Mouse (Mus musculus) spleen, postnatal 36 days (tissue): ENCODE data around the gene Ush1c.
"Not testable (repeated sequence)": the region's sequence is repeated elsewhere in the genome, so short reads cannot be mapped to it uniquely, and the experiment has no call there.

Experiments used
- DNase-seq, 2 experiments: peaks; one replicate each; pipeline ENCODE4 v3.0.0; 2022; ENCODE audit warnings: low spot score in 2 of 2, mixed read lengths in 1 of 2

The Ush1c gene

DNA sequence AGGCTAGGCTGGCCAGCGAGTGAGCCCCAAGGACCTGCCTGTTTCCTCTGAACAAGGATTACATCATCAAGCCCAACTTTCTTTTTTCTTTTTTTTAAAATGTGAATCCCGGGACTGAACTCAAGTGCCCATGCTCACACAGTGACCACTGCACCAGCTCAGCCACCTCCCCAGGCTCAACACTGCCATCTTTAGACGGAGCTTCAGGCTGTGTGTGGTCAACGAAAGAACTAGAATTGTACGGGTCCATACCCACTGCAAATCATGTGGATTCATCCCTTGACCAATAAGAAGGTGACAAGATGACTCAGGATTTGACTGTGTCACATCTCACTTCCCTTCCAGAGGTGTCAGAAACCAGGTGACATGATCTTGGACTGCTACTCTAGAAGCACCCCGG, 33.5 kb downstream of the Ush1c start:
- DNase-seq, result no peak

- DNase-seq, result peak; percentile 8 to 10
Measured at GRCm38 (mm10) chr7:46204046-46204471, 34.2 kb downstream of the Ush1c start.

DNA sequence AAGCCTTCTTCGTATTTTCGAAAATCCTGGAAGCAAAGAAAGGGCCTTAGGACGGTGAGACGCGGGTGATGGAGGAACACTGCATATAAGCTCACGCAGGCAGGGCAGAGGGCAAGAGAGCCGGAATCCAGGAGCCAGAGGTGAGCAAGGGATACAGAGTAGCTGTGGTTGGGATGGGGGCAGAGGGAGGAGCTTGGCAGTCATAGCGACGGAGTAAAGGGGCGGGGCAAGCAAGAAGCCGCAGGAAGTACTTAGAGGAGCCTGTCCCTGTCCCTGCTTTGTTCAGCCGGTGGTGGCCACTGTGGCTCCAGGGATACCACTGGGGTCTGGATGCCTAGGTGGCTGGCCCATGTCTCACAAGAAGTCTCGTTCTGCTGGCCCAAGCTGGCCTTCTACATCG, 36.7 kb downstream of the Ush1c start:
- DNase-seq, result no peak

DNA sequence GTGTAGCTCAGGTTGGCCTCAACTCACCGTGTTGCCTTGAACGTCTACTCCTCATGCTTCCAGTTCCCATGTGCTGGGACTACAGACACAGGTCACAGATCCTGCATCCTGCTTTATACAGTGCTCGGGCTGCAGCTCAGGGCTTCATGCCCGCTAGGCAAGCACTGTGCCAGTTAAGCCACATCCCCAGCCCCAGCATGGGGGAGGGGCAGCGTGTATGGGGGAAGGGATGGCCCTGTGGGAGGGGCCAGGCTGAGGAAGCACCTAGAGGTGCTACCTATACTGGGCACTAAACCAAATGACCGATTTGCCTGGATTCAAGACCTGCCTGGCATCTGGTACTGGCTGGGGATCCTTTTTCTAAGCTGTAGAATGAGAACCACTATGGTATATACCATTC, 38.3 kb downstream of the Ush1c start:
- DNase-seq, result no peak

DNA sequence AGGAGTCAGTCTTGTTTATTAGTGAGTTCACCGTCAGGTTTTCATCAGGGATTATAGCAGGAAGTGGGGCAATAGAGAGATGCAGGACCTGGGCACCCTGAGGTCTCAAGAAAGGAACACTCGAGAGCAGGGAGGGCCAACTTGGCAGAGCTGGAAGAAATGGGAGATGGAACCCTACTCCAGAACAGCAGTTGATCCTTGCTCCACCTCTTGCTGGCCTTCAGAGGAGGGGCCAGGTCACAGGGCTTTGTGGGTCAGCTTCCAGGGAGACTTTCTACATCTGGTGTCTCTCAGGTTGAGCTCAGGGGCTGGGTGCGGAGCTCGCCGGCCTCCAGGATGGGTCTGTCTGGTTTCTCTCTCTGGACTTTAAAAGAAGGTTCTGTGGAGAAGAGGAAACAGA, 42.9 kb downstream of the Ush1c start:
- DNase-seq, result no peak

- DNase-seq, result peak in 1 of 2 experiments; percentile 20
Measured at GRCm38 (mm10) chr7:46184232-46184631, 54.1 kb downstream of the Ush1c start.

DNA sequence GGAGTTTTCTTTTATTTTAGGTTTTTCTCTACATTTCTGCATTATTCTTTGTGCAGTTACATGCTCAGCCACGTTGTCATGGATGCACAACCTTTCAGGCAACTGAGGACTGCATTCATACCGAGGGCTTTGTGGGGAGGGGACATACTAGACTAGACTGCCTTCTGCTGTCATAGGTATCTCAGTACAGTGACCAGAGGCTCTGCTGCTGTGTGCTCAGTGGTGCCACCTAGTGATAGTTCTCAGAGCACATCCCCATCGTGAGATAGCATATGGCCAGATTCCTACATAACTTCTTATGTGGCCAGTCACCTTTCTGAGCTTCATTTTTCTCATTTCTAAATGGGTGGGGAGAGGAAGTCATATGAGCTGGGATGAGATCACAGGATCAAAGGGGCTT, 56.7 kb downstream of the Ush1c start:
- peak; percentile 21 to 23 for DNase-seq

DNA sequence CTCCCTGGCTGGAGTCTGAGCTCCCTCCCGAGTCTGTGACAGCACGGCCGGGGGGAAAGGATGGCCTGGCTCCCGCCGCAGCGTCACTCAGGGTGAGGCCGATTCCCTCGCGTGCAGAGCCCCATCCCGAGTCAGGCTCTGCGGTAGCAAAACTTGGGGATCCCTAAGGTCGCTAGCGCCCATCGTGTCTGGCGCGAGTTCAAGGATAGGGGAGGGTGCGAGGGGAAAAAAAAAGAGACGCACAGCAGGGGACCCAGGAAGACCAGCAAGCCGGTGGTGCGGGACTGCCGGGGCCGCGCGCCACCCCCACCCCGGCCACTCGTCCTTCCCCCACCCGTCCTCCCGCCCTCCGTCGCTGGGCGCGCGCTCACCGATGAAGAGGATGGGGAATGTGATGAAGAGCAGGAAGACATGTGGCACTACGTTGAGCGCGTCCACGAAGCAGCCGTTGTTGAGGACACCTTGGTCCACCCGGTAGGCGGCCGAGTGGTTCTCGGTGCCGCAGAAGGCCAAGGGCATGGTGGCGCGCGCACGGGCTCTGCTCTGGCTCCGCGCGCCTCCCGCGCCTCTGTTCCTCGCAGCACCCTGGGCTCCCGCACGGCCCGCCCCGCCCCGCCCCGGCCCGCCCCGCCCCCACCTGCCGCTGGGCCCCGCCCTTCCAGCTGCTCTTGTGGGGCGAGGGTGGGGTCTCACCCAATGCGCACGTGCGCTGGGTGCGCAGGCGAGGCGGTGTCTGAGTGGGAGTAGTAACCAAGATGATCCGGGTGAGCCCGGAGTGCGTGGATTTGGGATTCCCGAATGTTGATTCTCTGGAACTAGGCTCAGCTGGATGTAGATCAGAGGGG, 58.6 kb downstream of the Ush1c start, which contains the start of gene Abcc8:
Abcc8 (minus strand) TSS at position 603 of the 845 bp plus-strand sequence.
- DNase-seq, result no peak

GRCm38 (mm10) chr7:46168980-46169379, 69.3 kb downstream of the Ush1c start:
- not testable (repeated sequence) for DNase-seq

DNA sequence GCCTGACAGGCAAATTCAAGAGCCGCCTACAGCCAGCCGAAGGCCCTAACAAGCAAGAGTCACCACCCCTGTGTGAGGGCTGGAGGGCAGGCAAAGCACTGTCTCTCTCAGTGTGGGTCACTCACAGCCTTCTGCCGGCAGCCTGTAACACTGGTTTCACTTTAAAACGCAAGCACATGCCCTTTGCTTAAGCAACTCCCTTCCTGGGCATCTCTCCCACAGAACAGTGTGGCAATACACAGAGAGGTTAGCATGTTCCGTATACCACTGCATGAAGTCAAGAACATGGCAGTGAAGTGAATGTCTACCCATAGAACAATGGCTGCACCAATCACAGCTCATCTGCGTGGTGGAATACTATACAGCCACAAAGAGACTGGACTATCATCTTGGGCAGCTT, 69.9 kb downstream of the Ush1c start:
- DNase-seq, result no peak

DNA sequence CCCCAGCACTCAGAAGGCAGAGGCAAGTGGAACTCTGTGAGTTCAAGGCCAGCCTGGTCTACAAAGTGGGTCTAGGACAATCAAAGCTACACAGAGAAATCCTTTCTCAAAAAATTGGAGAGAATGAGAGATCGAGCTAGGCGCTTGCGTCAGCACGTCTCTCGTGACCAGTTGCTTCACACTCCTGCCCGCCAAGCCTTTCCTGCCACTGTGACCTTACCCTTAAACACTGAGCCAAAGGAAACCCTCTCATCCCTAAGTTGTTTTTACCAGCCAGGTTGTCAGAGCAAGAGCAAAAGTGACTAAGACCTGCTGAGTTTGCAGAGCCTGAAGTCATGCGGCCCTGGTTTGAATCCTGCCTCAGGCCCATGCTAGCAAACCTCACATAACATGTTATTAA, 70.4 kb downstream of the Ush1c start:
- no peak for DNase-seq

GRCm38 (mm10) chr7:46165876-46166275, 72.4 kb downstream of the Ush1c start:
- no peak for DNase-seq

GRCm38 (mm10) chr7:46162731-46163130, 75.6 kb downstream of the Ush1c start:
- DNase-seq, result no peak

- DNase-seq, result no peak
Measured at GRCm38 (mm10) chr7:46162132-46162727, 76.1 kb downstream of the Ush1c start.

GRCm38 (mm10) chr7:46161615-46162014, 76.7 kb downstream of the Ush1c start:
- DNase-seq, result no peak

DNA sequence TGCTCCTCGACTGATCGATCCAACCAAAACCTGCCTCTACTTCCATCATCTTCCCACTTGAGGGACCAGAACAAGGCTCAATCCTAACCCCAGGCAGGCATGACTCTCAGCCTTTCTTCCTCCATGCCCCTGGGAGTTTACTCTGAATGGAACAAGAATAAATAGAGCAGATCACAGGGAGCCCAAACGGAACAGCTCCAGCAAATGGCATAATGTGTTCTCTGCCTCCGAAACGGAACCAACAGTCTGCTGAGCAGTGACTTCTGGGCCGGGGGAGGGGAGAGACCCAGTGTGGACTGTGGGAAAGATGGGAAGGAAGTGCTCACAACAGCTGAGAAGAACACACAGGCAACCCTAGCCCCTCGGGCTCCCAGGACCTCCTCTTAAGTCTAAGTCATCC, 80.6 kb downstream of the Ush1c start:
- DNase-seq, result no peak

GRCm38 (mm10) chr7:46154498-46155488, 83.5 kb downstream of the Ush1c start:
- no peak for DNase-seq

DNA sequence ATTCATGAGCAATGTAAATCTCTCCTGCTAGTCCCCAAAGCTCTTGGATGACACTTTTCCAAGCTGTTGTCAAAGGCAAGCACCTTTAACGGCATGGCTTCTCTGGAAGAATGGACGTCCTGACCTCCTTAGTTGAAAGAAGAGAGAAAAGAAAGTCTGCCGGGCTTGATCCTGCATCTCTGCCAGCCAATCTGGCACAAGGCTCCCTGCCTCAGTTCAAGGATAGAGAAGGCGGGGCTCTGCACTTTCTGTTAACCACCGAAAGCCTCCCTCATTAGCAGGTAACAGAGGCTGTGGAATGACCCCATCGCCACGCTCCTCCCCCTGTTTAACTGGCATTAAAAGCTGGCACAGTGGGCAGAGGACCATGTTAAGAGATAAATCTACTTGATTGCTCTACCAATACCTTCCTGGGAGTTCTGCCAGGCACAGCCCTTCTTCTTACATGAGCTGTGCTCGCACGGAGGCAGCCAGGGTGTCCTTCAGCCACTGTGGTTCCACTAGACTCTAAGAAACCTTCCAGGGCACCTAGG, 85.4 kb downstream of the Ush1c start:
- no peak for DNase-seq

DNA sequence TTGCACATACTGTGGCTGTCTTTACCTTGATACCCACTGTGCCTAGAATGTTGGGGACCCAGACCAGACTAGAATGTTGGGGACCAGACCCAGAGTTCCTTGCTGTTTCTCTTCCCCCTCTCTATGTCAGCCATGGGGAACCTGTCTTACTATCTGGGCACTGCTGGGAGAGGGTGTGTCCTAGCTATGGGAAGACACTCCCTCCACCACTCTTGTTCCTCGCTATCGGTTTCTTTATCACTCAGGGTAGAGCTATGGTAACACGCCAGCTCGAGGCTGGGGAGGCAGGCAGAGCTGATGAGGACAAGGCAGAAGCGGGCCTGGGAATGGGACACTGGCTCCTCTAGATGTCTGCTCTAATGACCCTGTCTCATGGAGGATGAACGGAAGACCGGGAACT, 90.9 kb downstream of the Ush1c start:
- no peak for DNase-seq

DNA sequence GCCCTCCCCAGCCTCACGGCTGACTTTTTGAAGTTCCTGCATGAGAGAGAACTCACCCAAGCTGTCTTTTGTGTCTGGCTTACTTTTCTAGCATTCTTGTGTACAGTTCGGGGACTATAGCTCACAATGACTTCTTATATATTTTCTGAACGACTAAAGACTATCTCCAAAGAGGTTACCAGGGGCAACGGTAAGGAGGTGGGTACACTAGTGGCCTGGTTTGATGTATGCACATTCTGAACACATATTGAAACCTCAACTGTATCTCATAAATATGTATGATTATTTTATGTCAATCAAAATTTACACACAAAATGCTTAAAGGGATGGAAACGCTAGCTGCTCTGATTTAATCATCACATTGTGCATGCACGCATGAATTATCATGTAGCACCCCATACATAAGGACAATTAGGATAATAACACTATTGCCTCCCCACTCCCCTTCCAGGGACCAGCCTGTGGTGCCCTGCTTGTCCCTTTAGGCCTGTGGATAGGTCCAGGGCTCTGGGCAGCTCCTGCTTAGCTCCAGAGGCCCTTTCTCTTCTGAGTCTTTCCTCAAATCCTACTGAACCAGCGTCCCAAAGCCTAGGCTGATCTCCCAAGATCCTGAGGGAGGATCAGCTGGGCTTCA, 91.5 kb downstream of the Ush1c start:
- no peak for DNase-seq
